Mouse (Mus musculus) kidney, postnatal 14 days (tissue): ENCODE measurements around the gene Olfr984.
A peak's percentile ranks its signal among the peaks of the same experiment; 100 is the strongest.

Experiments
- DNase-seq: peaks from one replicate; pipeline ENCODE4 v3.0.0; 2022; ENCODE audit warnings: mixed read lengths

Gene Olfr984

DNA sequence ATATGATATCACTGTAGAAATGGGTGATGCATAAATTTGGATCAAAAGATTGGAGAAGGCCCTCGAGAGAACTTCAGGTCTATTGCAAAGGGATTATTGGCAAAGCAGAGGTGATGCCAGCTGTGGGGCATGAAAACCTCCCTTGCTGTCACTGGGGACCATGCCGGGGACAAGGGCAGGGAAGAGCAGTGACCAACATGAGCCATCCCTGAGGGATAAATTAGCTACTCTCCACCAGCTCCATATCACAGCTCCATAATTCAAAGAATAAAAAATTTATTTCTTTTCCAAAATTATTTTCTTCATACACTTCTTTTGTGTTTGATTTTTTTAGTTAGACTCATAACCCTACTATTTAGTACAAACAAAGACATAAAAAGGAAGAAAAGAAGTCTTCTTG lies at the start of gene Olfr984:
Gene Olfr984, minus strand, starts transcription at position 101 of the 400 bp plus-strand sequence.
- no peak for DNase-seq

DNA sequence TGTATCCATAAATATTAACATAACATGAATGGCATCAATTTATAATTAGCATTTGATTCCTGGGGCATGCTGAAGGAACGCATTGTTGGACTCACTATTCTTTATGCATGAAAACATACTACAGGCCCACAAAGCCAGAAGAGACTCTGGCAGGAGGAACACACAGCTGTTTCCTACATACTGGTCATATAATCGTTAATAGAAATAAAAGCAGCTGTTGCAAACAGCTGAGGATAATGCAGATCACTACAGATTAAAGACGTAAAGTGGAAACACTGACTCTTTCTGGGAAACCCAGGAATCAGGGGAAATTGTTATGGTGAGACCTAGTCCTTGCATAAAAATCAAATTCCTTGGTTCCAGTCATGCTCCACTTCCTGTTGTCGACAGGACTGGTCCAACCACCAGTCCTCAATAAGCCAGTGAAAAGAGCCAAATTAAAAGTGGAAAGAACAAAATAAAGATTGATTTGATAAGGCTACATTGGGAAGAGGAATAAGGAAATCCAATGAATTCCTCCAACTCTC lies 41.2 kb upstream of the Olfr984 start:
- DNase-seq = no peak

DNA sequence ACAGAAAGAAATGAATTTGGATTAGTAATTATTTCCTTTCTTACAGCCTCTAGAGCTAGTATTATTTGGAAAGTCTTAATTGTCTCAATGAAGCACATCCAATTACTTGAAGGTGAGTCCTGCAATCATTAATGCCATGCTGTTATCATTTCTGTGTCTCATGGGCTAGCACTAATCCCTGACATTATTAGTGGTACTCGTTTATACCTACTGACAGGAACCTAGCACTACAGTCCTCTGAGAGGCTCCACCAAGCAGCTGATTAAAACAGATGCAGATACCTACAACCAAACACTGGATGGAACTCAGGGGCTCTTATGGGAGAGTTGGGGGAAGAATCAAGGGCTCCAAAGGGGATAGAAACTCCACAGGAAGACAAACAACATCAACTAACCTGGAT lies 27.5 kb upstream of the Olfr984 start:
- DNase-seq = no peak

DNA sequence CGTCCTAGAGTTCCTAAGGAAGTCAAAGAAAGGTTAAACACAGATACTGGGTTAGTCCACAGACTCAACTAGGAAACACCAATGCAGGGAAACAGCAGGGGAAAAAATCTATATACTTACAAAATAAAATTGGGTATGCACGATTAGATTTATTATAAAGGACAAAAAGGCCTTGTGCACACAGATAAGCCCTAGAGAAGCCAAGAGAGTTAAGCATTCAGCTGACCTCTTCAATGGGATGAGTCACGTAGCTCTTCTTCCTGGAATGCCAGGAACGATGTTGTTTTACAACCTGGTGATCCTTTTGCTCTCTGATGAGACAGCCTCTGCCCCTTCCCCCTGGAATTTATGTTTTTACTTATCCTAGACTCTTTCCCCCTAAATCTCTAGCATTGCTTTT lies 25.5 kb upstream of the Olfr984 start:
- DNase-seq = no peak

DNA sequence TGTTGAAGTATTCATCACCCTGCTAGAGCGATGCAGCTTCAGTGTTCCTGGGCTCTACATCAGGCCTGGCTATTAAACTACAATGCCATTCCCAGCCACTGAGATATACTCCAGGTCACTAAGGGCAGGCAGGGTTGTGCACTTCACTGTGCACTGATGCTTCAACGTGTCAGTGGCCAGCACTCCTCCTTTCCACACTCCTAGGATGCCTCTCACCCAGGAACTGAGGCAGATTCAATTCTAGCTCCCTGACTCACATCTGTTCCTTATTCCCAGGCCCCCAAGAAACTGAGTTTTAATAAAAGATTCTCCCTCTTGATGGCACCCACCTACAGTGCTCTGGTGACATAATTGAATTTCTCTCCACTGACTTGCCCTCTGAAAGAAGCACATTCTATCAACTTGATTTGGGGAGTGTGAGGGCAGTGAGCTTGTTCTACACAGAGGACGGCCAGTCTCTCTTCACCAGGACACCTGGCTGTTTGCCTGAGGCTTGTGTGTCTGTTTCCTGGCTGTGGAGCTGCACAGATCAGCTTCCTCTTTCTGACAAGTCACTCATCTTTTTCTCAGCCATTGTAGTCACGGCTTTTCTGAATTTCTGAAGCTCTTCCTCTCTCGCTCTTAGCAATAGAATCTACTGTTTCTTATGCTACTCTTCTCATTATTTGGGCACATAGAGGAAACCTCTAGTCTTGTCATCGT lies 23.1 kb upstream of the Olfr984 start:
- peak; percentile 8 for DNase-seq

DNA sequence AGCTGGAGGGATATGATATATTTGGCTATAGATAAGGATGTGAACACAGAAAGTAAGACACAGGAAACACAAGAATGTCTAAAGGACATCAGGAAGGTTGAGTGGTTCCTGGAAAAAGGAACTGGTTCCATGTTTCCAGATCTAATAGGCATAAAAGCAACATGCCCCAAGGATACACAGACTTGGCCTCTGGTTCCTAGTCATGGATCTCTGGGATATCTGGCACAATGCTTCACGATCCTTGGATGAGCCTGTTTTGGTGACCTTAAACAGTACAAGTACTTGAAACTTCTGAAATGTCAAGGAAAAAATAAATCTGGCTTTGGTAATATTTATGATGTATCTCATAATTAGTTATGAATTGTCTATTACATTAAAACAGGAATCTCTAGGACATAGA lies 16.6 kb upstream of the Olfr984 start:
- no peak for DNase-seq

DNA sequence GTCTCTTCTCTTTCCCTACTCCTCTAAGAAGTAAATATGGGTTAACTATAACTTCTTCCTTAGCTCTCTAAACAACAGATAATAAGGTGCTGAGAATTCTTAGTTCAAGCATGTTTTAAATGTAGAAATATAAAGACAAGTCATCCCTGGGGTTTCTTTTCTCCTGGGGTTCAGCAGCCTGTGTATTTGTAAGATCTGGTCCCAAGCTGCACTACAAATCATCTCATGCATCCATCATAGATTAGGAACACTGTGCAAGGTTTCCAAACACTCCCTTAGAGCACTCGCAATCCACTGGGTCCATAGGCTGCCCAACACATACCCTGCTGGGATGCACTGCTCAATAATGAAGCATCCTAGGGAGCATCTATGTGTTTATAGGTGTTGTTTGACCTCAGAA lies 16.1 kb upstream of the Olfr984 start, which contains the start of gene Olfr985:
Gene Olfr985, minus strand, starts transcription at position 101 of the 400 bp plus-strand sequence.
- no peak for DNase-seq

DNA sequence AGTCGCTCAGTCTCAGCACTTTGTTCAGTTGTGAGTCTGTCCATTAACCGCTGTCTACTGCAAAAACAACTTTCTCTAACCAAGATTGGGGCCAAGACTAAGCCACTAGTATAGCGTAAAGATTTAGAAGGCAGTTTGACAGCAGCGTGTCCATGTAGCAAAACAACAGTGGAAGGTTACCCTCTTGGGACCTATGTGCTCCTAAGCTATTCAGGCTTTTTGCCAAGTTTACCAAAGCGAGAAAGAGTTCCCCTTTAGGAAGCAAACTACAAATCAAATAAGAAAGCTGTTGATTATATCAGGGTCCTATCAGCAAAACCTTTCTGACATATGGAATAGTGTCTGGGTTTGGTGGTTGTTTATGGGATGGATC lies 3.3 kb upstream of the Olfr984 start:
- DNase-seq = peak; percentile 3

DNA sequence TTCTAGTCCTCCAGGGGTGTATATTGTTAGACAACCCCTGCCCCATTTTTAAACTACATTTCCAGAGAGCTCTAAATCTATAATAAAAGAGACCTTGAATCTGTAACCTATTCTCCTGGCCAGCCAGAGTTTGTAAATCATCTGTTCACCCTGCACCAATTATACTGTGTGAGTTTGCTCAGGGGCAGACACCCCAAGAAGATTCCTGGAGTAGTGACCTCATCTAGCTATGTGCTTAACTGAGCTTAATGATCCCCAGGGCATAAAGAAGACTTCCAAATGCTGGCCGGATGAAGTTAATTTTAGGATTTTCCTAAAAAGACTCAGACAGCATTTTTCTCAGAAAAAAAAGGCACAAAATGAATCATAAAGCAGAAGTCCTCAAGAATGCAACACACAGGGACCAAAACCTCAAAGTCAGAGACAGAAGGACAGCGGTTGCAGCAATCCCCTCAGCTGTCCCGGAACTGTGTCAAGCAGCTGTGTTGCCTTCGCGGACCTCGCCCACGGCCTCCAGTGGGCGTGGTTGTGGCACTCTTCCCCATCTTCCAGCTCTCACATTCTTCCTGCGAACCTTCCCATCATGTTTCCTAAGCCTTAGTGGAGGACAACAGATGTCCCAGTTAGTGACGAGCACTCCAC lies 2.8 kb upstream of the Olfr984 start:
- peak; percentile 62 for DNase-seq

DNA sequence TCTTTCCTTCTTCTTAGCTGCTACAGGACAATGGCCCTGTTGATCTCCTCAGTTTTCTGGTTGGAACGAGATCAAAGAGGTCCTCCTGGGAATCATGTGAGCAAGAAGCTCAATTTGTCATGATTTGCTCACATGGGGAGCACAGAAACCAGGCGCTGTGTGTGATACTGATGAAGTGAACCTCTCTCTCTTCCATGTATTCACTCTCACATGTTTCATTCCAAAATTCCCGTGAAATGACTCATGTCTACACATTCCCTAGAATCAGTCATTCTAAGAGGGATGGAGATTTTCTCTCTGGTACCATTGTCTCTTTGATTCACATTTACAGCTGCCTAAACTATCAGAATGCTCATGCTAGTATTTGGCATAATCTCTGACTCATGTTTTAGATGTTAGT lies 19.2 kb downstream of the Olfr984 start:
- DNase-seq = no peak

DNA sequence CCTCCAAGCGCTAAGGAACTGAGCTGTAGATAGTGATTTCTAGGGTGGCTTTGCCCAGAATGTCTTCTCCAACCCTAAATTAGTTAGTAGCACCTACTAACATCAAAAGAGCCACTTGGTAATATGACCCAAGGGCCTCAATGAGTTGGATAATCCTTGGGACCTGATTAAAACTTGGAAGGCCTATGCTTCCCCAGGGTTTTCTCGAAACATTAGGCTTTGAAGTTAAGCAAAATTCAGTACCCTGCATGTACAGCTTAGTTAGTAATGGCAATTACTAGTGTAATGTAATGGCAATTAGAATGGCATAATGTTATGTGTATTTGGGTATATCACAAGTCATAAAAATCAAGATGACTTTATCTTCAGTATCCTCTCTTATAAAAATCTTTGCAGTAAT lies 20.5 kb downstream of the Olfr984 start, which contains the start of gene Olfr983:
Gene Olfr983, minus strand, starts transcription at position 101 of the 400 bp plus-strand sequence.
- DNase-seq = no peak

DNA sequence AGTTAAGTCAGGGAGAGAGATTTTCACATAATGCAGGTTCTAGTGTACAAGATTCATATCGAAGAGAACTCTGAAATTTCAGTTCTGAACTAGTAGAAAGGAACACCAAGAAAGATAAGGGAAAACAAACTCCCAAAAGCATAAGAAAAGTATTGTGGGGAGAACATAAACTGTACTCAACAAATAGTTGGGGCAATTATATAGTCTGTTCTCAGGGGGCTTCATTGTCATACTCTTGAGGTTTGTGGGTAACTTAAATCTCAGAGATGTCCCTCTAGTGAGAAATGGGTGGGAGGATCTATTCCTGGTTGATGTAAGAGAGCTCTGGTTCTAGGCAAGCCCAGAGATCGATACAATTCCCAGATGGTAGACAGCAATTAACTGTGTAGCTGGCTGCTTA lies 40.5 kb downstream of the Olfr984 start, which contains the start of gene Olfr982:
Gene Olfr982, plus strand, starts transcription at position 301 of the 400 bp plus-strand sequence.
- no peak for DNase-seq

DNA sequence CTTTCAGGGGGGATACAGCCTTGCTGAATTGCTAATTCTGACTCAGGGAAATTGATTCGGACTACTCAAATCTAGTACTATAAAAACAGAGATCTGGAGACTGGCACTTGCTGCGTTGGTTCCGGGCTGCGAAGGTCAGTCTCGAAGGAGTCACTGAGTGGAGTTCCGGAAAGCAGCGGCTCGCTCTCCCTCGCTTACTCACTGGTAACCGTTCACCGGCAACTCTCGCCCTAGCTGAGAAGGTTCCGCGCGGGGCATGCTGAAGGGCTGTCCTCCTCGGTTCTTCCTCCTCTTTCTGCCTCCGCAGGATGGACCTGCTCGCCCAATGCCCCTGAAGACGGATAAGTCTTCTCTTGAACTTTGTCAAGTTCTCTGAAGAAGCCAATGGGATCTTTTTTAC lies 63.9 kb downstream of the Olfr984 start:
- DNase-seq = no peak
